Mouse (Mus musculus): ENCODE results near the gene Pde1a. TPM values are rescaled to one million over a fixed set of nuclear protein-coding genes. Genes with fewer than 3 reads are reported as not detected.

Pde1a gene
- polyA plus RNA-seq, 1 experiment = 0.67 TPM

DNA sequence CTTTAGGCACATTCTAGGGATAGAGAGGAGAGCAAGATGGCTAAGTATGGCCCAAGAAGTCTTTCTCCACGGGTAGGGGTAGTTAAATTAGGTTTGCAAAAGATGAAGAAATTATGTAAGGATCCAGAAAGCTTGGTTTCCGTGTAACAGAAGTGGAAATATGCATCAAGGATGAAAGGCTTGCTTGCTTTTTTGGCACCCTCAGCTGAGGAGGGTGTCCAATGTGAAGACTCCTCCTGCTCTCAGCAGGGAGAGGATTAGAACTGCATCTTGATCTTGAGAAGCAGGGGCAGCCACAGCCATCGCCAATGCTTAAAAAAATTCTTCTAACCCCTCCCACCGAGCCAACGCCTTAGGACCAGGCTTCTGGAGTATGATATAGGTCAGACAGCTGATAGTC lies 55.2 kb downstream of the Pde1a start:
- Histone ChIP-seq H3K4me3 (no peak overlapping the region), H3ac (ENCODE audit: control insufficient read depth, insufficient read length) (no peak overlapping the region), H3K79me2 (ENCODE audit: control insufficient read depth, insufficient read depth) (no peaks in the 10 kb centered on the region), H3K36me3 (ENCODE audit: control insufficient read depth, insufficient read depth) (no peaks in the 10 kb centered on the region), H3K4me2 (ENCODE audit: low read depth) (no peak overlapping the region), H3K27me3 (ENCODE audit: control insufficient read depth, insufficient read depth, insufficient read length) (no peaks in the 10 kb centered on the region)
- TF ChIP-seq TCF3 (IDR thresholded peaks at IDR 0.05; ENCODE audit: insufficient read length, low read depth) = no peak
- no peak for TF ChIP-seq REST (IDR thresholded peaks at IDR 0.05; ENCODE audit: insufficient read depth, insufficient read length)
- TF ChIP-seq SRF (IDR thresholded peaks at IDR 0.05; ENCODE audit: control insufficient read depth, insufficient read length, low read depth) = no peak
- no peak for TF ChIP-seq CEBPB (IDR thresholded peaks at IDR 0.05; ENCODE audit: insufficient read depth, poor library complexity, severe bottlenecking)
- no peak for TF ChIP-seq TCF12 (IDR thresholded peaks at IDR 0.05; ENCODE audit: insufficient read depth, poor library complexity, severe bottlenecking)
- TF ChIP-seq MYOG (IDR thresholded peaks at IDR 0.05; ENCODE audit: control insufficient read depth in 1 of 3, insufficient read depth in 1 of 3, insufficient read length in 2 of 3, low read depth in 2 of 3) = no peak

DNA sequence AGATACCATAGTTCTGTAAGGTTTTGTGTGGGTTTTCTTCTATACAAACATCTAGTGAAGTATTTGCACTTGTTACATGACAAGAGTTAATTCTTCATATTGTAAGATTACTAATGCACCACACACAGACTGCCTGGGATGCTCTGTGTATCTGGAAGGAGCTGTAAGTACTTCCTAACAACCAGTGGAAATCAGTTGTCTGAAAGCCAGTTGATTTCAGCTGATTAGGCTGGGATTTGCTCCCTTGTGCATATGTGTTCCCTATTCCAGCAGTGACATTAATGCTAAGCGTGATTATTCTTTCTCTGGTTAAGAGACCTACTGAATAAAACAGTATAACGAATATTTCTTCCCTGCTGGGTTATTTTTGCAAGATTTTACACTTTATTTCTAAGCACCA lies 55.8 kb downstream of the Pde1a start:
- Histone ChIP-seq H3ac (ENCODE audit: control insufficient read depth, insufficient read length) (no peak overlapping the region), H3K4me3 (no peak overlapping the region), H3K27me3 (ENCODE audit: control insufficient read depth, insufficient read depth, insufficient read length) (no peaks in the 10 kb centered on the region), H3K79me2 (ENCODE audit: control insufficient read depth, insufficient read depth) (no peaks in the 10 kb centered on the region), H3K36me3 (ENCODE audit: control insufficient read depth, insufficient read depth) (no peaks in the 10 kb centered on the region), H3K4me2 (ENCODE audit: low read depth) (no peak overlapping the region)
- TF ChIP-seq TCF12 (IDR thresholded peaks at IDR 0.05; ENCODE audit: insufficient read depth, poor library complexity, severe bottlenecking) (no peak), USF1 (IDR thresholded peaks at IDR 0.05; ENCODE audit: low read depth) (no peak), E2F4 (IDR thresholded peaks at IDR 0.05; ENCODE audit: insufficient read depth) (no peak), SRF (IDR thresholded peaks at IDR 0.05; ENCODE audit: control insufficient read depth, insufficient read length, low read depth) (no peak), MAX (IDR thresholded peaks at IDR 0.05; ENCODE audit: low read depth) (no peak), POLR2A (IDR thresholded peaks at IDR 0.05; ENCODE audit: insufficient read length, low read depth) (no peak), CEBPB (IDR thresholded peaks at IDR 0.05; ENCODE audit: insufficient read depth, poor library complexity, severe bottlenecking) (no peak), MYOD1 (IDR thresholded peaks at IDR 0.05; ENCODE audit: control insufficient read depth in 1 of 3, insufficient read length in 2 of 3, low read depth in 2 of 3) (no peak), POLR2AphosphoS2 (IDR thresholded peaks at IDR 0.05; ENCODE audit: insufficient read length, low read depth) (no peak), REST (IDR thresholded peaks at IDR 0.05; ENCODE audit: insufficient read depth, insufficient read length) (no peak), MYOG (IDR thresholded peaks at IDR 0.05; ENCODE audit: control insufficient read depth in 1 of 3, insufficient read depth in 1 of 3, insufficient read length in 2 of 3, low read depth in 2 of 3) (no peak), TCF3 (IDR thresholded peaks at IDR 0.05; ENCODE audit: insufficient read length, low read depth) (no peak)

GRCm38 (mm10) chr2:80069745-80070144 lies 59.5 kb downstream of the Pde1a start:
- no peaks in the 10 kb centered on the region for H3K36me3 ChIP-seq (ENCODE audit: control insufficient read depth, insufficient read depth)
- no peaks in the 10 kb centered on the region for H3K79me2 ChIP-seq (ENCODE audit: control insufficient read depth, insufficient read depth)
- no peaks in the 10 kb centered on the region for H3K27me3 ChIP-seq (ENCODE audit: control insufficient read depth, insufficient read depth, insufficient read length)
- H3K4me2 ChIP-seq (ENCODE audit: low read depth) = peak overlapping the region; percentile 50
- H3ac ChIP-seq (ENCODE audit: control insufficient read depth, insufficient read length) = no peak overlapping the region
- H3K4me3 ChIP-seq = no peak overlapping the region
- TF ChIP-seq TCF3 (IDR thresholded peaks at IDR 0.05; ENCODE audit: insufficient read length, low read depth) (peak; percentile 76), MYOG (IDR thresholded peaks at IDR 0.05; ENCODE audit: control insufficient read depth in 1 of 3, insufficient read depth in 1 of 3, insufficient read length in 2 of 3, low read depth in 2 of 3) (peak; percentile 87 to 100 (median 99)), USF1 (IDR thresholded peaks at IDR 0.05; ENCODE audit: low read depth) (no peak), TCF12 (IDR thresholded peaks at IDR 0.05; ENCODE audit: insufficient read depth, poor library complexity, severe bottlenecking) (peak; percentile 88), CEBPB (IDR thresholded peaks at IDR 0.05; ENCODE audit: insufficient read depth, poor library complexity, severe bottlenecking) (peak; percentile 58; the same call in 1 of the 2 replicates), SRF (IDR thresholded peaks at IDR 0.05; ENCODE audit: control insufficient read depth, insufficient read length, low read depth) (no peak), MYOD1 (IDR thresholded peaks at IDR 0.05; ENCODE audit: control insufficient read depth in 1 of 3, insufficient read length in 2 of 3, low read depth in 2 of 3) (peak; percentile 72 to 98 (median 97))

- H3K36me3 ChIP-seq (ENCODE audit: control insufficient read depth, insufficient read depth) = no peaks in the 10 kb centered on the region
- H3K4me3 ChIP-seq = no peak overlapping the region
- H3K79me2 ChIP-seq (ENCODE audit: control insufficient read depth, insufficient read depth) = no peaks in the 10 kb centered on the region
- no peaks in the 10 kb centered on the region for H3K27me3 ChIP-seq (ENCODE audit: control insufficient read depth, insufficient read depth, insufficient read length)
- H3K4me2 ChIP-seq (ENCODE audit: low read depth) = peak overlapping the region; percentile 8
- no peak overlapping the region for H3ac ChIP-seq (ENCODE audit: control insufficient read depth, insufficient read length)
- TF ChIP-seq MYOD1 (IDR thresholded peaks at IDR 0.05; ENCODE audit: control insufficient read depth in 1 of 3, insufficient read length in 2 of 3, low read depth in 2 of 3) (no peak), POLR2A (IDR thresholded peaks at IDR 0.05; ENCODE audit: insufficient read length, low read depth) (no peak), CEBPB (IDR thresholded peaks at IDR 0.05; ENCODE audit: insufficient read depth, poor library complexity, severe bottlenecking) (no peak), TCF3 (IDR thresholded peaks at IDR 0.05; ENCODE audit: insufficient read length, low read depth) (no peak), MAX (IDR thresholded peaks at IDR 0.05; ENCODE audit: low read depth) (no peak), POLR2AphosphoS2 (IDR thresholded peaks at IDR 0.05; ENCODE audit: insufficient read length, low read depth) (no peak), E2F4 (IDR thresholded peaks at IDR 0.05; ENCODE audit: insufficient read depth) (no peak), SRF (IDR thresholded peaks at IDR 0.05; ENCODE audit: control insufficient read depth, insufficient read length, low read depth) (no peak)
Measured at GRCm38 (mm10) chr2:80066449-80066848, 62.8 kb downstream of the Pde1a start.

DNA sequence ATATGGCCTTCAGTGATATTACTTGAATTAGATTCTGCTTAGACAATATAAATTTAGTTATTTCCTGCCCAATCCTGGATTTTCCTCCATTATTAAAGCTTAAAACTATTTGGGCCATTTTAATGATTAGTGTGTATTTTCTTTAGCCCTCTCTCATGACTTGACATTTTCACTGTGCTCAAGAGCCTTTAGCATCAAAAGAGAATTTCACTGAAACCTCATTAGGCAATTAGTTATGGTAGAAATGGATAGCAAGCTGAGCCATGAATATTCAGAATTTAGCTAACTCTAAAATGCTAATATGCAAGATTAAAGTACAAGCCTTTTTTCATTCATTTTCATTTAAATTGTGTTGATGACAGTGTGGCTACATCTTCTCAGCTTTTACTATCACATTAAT lies 73.2 kb downstream of the Pde1a start:
- Histone ChIP-seq H3ac (ENCODE audit: control insufficient read depth, insufficient read length) (no peak overlapping the region), H3K4me3 (no peak overlapping the region), H3K79me2 (ENCODE audit: control insufficient read depth, insufficient read depth) (no peaks in the 10 kb centered on the region), H3K27me3 (ENCODE audit: control insufficient read depth, insufficient read depth, insufficient read length) (no peaks in the 10 kb centered on the region), H3K4me2 (ENCODE audit: low read depth) (no peak overlapping the region), H3K36me3 (ENCODE audit: control insufficient read depth, insufficient read depth) (no peaks in the 10 kb centered on the region)
- TF ChIP-seq POLR2A (IDR thresholded peaks at IDR 0.05; ENCODE audit: insufficient read length, low read depth) (no peak), USF1 (IDR thresholded peaks at IDR 0.05; ENCODE audit: low read depth) (no peak), SRF (IDR thresholded peaks at IDR 0.05; ENCODE audit: control insufficient read depth, insufficient read length, low read depth) (no peak), MYOG (IDR thresholded peaks at IDR 0.05; ENCODE audit: control insufficient read depth in 1 of 3, insufficient read depth in 1 of 3, insufficient read length in 2 of 3, low read depth in 2 of 3) (no peak), TCF12 (IDR thresholded peaks at IDR 0.05; ENCODE audit: insufficient read depth, poor library complexity, severe bottlenecking) (no peak), MAX (IDR thresholded peaks at IDR 0.05; ENCODE audit: low read depth) (no peak), POLR2AphosphoS2 (IDR thresholded peaks at IDR 0.05; ENCODE audit: insufficient read length, low read depth) (no peak), MYOD1 (IDR thresholded peaks at IDR 0.05; ENCODE audit: control insufficient read depth in 1 of 3, insufficient read length in 2 of 3, low read depth in 2 of 3) (no peak), REST (IDR thresholded peaks at IDR 0.05; ENCODE audit: insufficient read depth, insufficient read length) (no peak), TCF3 (IDR thresholded peaks at IDR 0.05; ENCODE audit: insufficient read length, low read depth) (no peak), CEBPB (IDR thresholded peaks at IDR 0.05; ENCODE audit: insufficient read depth, poor library complexity, severe bottlenecking) (no peak)
